Mouse (Mus musculus) kidney, postnatal 4 days (tissue): ENCODE measurements at regions not wholly inside any gene's neighbourhood (a gene's known extent, or its start where the extent isn't known, plus 50 kb on each side); places are given as distances from the start of the nearest gene placed in this dataset.
"Not testable (repeated sequence)": the region's sequence is repeated elsewhere in the genome, so short reads cannot be mapped to it uniquely, and the experiment has no call there.

Source experiments
- DNase-seq, 2 experiments: peaks; one replicate each; pipeline ENCODE4 v3.0.0; 2021; ENCODE audit warnings: mixed read lengths in 2 of 2

DNA sequence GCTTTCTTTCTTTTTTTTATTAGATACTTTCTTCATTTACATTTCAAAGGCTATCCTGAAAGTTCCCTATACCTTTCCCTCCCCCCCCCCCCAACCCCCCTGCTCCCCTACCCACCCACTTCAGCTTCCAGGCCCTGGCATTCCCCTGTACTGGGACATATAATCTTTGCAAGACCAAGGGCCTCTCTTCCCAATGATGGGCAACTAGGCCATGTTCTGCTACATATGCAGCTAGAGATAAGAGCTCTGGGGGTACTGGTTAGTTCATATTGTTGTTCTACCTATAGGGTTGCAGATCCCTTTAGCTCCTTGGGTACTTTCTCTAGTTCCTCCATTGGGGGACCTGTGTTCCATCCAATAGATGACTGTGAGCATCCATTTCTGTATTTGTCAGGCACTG, 55.6 kb upstream of the Slc1a3 start:
- not testable (repeated sequence) for DNase-seq

DNA sequence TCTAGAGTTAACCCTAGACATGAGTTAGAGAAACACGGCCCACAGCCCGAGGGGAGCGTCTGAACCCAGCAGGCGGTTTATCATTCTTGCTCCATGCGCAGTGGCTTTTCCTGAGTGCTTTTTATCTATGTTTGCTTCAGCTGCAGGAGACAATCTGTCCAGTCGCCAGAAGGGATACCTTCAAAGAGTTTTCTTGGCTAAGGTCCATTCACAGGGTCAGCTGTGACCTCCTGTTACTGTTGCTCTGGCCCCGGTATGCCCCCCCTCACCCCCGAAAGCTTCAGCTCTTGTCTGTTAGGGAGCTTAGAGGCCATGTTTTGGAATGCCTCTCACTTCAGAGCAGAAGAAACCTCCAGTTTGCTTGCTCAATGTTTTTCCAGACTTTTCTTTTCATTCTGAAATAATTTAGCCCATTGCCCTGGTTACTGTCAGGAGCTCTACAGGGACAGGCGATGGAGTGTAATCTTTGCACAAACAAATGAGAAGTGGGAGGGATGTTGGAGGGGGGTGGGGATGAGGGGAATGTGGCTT, 51.2 kb upstream of the Slc1a3 start:
- peak; percentile 5 to 22 for DNase-seq

DNA sequence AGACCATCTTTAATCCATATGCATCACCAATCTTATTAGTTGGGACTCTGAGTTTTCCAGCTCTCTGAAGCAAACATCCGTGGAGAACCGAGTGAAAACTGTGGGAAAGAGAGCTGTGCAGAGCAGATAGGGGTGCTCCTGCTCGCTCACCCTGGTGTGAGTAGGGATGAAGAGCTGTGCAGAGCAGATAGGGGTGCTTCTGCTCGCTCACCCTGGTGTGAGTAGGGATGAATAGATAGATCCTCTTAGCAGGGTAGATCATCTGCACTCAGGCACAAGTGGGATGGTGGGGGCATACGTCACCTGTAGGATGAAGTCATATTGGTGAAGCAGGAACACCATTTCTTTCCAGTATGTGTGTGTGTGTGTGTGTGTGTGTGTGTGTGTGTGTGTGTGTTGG, 50.6 kb upstream of the Slc1a3 start:
- no peak for DNase-seq
